Comparison of ENCODE assay signal across 8 mouse cellular contexts in the genomic region with DNA sequence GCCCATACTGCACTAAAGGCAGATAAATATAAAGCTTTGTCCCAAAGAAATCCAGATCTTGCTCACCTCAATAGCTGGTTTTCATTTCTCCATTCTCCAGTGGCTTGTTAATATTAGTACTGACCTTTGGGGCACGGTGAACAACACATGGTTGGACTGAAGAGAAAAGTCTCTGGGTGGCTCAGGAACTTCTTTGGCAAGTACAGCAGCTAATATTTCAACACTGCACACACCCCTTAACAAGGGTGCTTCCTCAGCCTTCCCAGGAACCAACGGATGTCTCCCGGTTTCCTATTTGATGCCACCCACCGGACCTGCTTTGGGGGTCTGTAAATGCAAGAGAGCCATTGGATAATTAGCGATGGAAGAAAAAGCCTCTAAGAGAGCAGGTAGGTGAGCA. TPM values are rescaled to one million over a fixed set of nuclear protein-coding genes. Genes with fewer than 3 reads are reported as not detected.
A peak's percentile ranks its signal among the peaks of the same experiment; 100 is the strongest.
DNase-seq lines count a peak whose midpoint lies in the region; ATAC-seq and TF ChIP-seq lines count a peak whose summit lies in the region.

A gene (minus strand): TSS at position 173 of the 400 bp plus-strand sequence.

- no peak for TF ChIP-seq EP300 in heart, postnatal 0 days (IDR thresholded peaks at IDR 0.05; ENCODE audit: low read depth)

- H3K4me1 ChIP-seq in heart, postnatal 0 days (ENCODE audit: control insufficient read depth, insufficient read depth), result no peaks in the 10 kb centered on the region
- H3K4me1 ChIP-seq in liver, embryonic 13.5 days (replicated peaks), result peaks cover 29% of the 10 kb centered on the region

- DNase-seq in left cerebral cortex, adult 2 months (ENCODE audit: extremely low spot score in 1 of 2, low spot score in 2 of 2), result no peak
- DNase-seq in left cerebral cortex, postnatal 36 days (ENCODE audit: low spot score in 2 of 2), result no peak
- no peak for DNase-seq in adrenal gland, postnatal 36 days
- DNase-seq in heart, postnatal 0 days (ENCODE audit: low spot score), result no peak
- no peak for DNase-seq in liver, embryonic 13.5 days
- no peak for DNase-seq in frontal cortex, postnatal 14 days (ENCODE audit: low spot score in 2 of 2)
- DNase-seq in Muller cell, postnatal 12 days (ENCODE audit: inconsistent ontology term), result no peak
- DNase-seq in urinary bladder, postnatal 36 days (ENCODE audit: low spot score in 2 of 2), result no peak

- H3K9ac ChIP-seq in heart, postnatal 0 days (replicated peaks; ENCODE audit: low read depth, low read length), result peak within 1 kb of the TSS; percentile 65; the same call in 1 of the 2 replicates
- H3K9ac ChIP-seq in liver, embryonic 13.5 days, result peak within 1 kb of the TSS; percentile 81

- no peak within 1 kb of the TSS for H3K27ac ChIP-seq in left cerebral cortex, adult 2 months
- H3K27ac ChIP-seq in heart, postnatal 0 days (ENCODE audit: low read depth), result peak within 1 kb of the TSS; percentile 92
- peak within 1 kb of the TSS; percentile 93 for H3K27ac ChIP-seq in liver, embryonic 13.5 days

- H3K36me3 ChIP-seq in heart, postnatal 0 days (replicated peaks; ENCODE audit: control insufficient read depth, insufficient read depth, low read length), result no peaks in the 10 kb centered on the region
- H3K36me3 ChIP-seq in liver, embryonic 13.5 days, result peaks cover 10% of the 10 kb centered on the region

- WGBS in heart, postnatal 0 days, result 69% methylated on average over 5 of the region's 5 CpGs
- 68% methylated on average over 5 of the region's 5 CpGs for WGBS in liver, embryonic 13.5 days (ENCODE audit: insufficient replicate concordance)

- H3K9me3 ChIP-seq in heart, postnatal 0 days (replicated peaks; ENCODE audit: control insufficient read depth, low read length), result no peaks in the 10 kb centered on the region
- no peaks in the 10 kb centered on the region for H3K9me3 ChIP-seq in liver, embryonic 13.5 days (replicated peaks)

- H3K27me3 ChIP-seq in heart, postnatal 0 days (ENCODE audit: control insufficient read depth, insufficient read depth, low read length), result no peaks in the 10 kb centered on the region
- H3K27me3 ChIP-seq in liver, embryonic 13.5 days, result no peaks in the 10 kb centered on the region

- TF ChIP-seq CTCF in left cerebral cortex, adult 2 months (IDR thresholded peaks at IDR 0.05), result no peak
- no peak for TF ChIP-seq CTCF in heart, postnatal 0 days (IDR thresholded peaks at IDR 0.05; ENCODE audit: low read depth)

- intact Hi-C loops in left cerebral cortex, adult 2 months (cut with DNase I), result loop anchor here (5.0 to 10.0 kb wide), 2 partner anchors 68 to 395 kb away; a partner anchor contains a TSS
- intact Hi-C loops in left cerebral cortex, postnatal 36 days (cut with DNase I), result loop anchor here (5.0 kb wide), 1 partner anchor 68 kb away; a partner anchor contains a TSS

- H3K4me2 ChIP-seq in heart, postnatal 0 days (ENCODE audit: low read depth, low read length), result peak within 1 kb of the TSS; percentile 61; the same call in 1 of the 2 replicates
- H3K4me2 ChIP-seq in liver, embryonic 13.5 days, result peak within 1 kb of the TSS; percentile 80

- H3K4me3 ChIP-seq in left cerebral cortex, adult 2 months, result no peak within 1 kb of the TSS
- peak within 1 kb of the TSS; percentile 60 for H3K4me3 ChIP-seq in heart, postnatal 0 days (ENCODE audit: low read depth, low read length)
- H3K4me3 ChIP-seq in liver, embryonic 13.5 days (replicated peaks), result peak within 1 kb of the TSS; percentile 70

- ATAC-seq in heart, postnatal 0 days (ENCODE audit: insufficient read depth, low read depth), result no peak
- no peak for ATAC-seq in liver, embryonic 13.5 days (ENCODE audit: low read depth)

RNA-seq across cellular contexts. Expression of the gene that starts here (rescaled TPM):
- 10 to 100 TPM; 15.2 to 16.4 TPM for total RNA-seq in left cerebral cortex, adult 2 months (2021)
- 10 to 100 TPM in 1 of 2 experiments, 1 to 10 TPM in 1; 8.6 to 19.2 TPM for total RNA-seq in left cerebral cortex, postnatal 36 days (2021)
- total RNA-seq in adrenal gland, postnatal 36 days (2021), result 10 to 100 TPM; 11.9 to 15.9 TPM
- 3.3 and 8.8 TPM in 2 replicates for total RNA-seq in heart, postnatal 0 days (2014; rRNA removed; ENCODE audit: low replicate concordance)
- 5.4 and 6.9 TPM in 2 replicates for polyA plus RNA-seq in heart, postnatal 0 days (2015; fragmentation: Nextera tagmentation; extraction: Ambion mirVana)
- polyA plus RNA-seq in liver, embryonic 13.5 days (2015; fragmentation: Nextera tagmentation; extraction: Ambion mirVana), result 12.7 and 13.1 TPM in 2 replicates
